Mouse (Mus musculus) stomach, embryonic 15.5 days (tissue): Measurements from ENCODE around the gene Heatr9. TPM values are rescaled to one million over a fixed set of nuclear protein-coding genes. Genes with fewer than 3 reads are reported as not detected.

Experiments
- ATAC-seq: fragments of 200-750 bp; cut with Nextera tagmentation; 2 replicates; pipeline ENCODE4 v1.8.0; 2017; ENCODE audit warnings: low read depth, moderate number of reproducible peaks, moderate TSS enrichment; ENCODE audit not compliant: insufficient read depth, low FRiP score
- H3K27ac ChIP-seq: fragments of 300-500 bp; sonication (generic); 2 replicates; pipeline ENCODE4 v1.5.1; 2015; ENCODE audit warnings: mild to moderate bottlenecking, inconsistent platforms
- H3K27me3 ChIP-seq: fragments of 300-500 bp; sonication (generic); replicated peaks from 2 replicates; pipeline ENCODE4 v1.6.1; 2015; ENCODE audit warnings: inconsistent platforms
- H3K36me3 ChIP-seq: fragments of 300-500 bp; sonication (generic); 2 replicates; pipeline ENCODE4 v1.6.1; 2015; ENCODE audit warnings: inconsistent platforms
- H3K4me1 ChIP-seq: fragments of 300-500 bp; sonication (generic); 2 replicates; pipeline ENCODE4 v1.6.1; 2015; ENCODE audit warnings: inconsistent platforms
- H3K4me2 ChIP-seq: fragments of 300-500 bp; sonication (generic); 2 replicates; pipeline ENCODE4 v1.6.1; 2015; ENCODE audit warnings: mild to moderate bottlenecking, inconsistent platforms
- H3K4me3 ChIP-seq: fragments of 300-500 bp; sonication (generic); replicated peaks from 2 replicates; pipeline ENCODE4 v1.5.1; 2015; ENCODE audit warnings: inconsistent platforms
- H3K9ac ChIP-seq: fragments of 300-500 bp; sonication (generic); 2 replicates; pipeline ENCODE4 v1.6.1; 2015; ENCODE audit warnings: inconsistent platforms
- H3K9me3 ChIP-seq: fragments of 300-500 bp; sonication (generic); 2 replicates; pipeline ENCODE4 v1.6.1; 2016; ENCODE audit warnings: inconsistent platforms
- WGBS: fragments of 180-500 bp; shearing (Covaris S2); methylation state at CpG from one replicate; pipeline ENCODE4 v1.1.7; 2015; 5-methylcytosine and 5-hydroxymethylcytosine counted together
- polyA plus RNA-seq: library from polyadenylated mRNA; unstranded; fragments of >200 nt; fragmentation: Nextera tagmentation; extraction: Ambion mirVana; gene quantifications from 2 replicates; pipeline ENCODE4 v1.2.1, GENCODE M21; 2015

Heatr9 gene
- polyA plus RNA-seq = not detected in 2 replicates

GRCm38 (mm10) chr11:83522075-83522474, at the start of gene Heatr9:
Gene Heatr9 (minus strand): TSS chr11:83522175.
- no peaks in the 10 kb centered on the region for H3K36me3 ChIP-seq
- WGBS = 84% methylated on average over 3 of the region's 3 CpGs

GRCm38 (mm10) chr11:83570189-83570588, 48.2 kb upstream of the Heatr9 start:
- Histone ChIP-seq H3K4me3 (no peak overlapping the region), H3K4me1 (no peaks in the 10 kb centered on the region), H3K9ac (no peak overlapping the region), H3K4me2 (no peak overlapping the region), H3K9me3 (no peaks in the 10 kb centered on the region), H3K36me3 (no peaks in the 10 kb centered on the region), H3K27ac (no peak overlapping the region), H3K27me3 (no peaks in the 10 kb centered on the region)
- WGBS = 70% methylated on average over 2 of the region's 2 CpGs
- ATAC-seq = no peak

More at GRCm38 (mm10) chr11:83522075-83522474, at the start of gene Heatr9:
- Histone ChIP-seq H3K9ac (no peak within 1 kb of the TSS), H3K27ac (no peak within 1 kb of the TSS), H3K4me2 (no peak within 1 kb of the TSS), H3K4me1 (no peaks in the 10 kb centered on the region), H3K27me3 (no peaks in the 10 kb centered on the region), H3K4me3 (no peak within 1 kb of the TSS), H3K9me3 (no peaks in the 10 kb centered on the region)
- ATAC-seq = no peak

GRCm38 (mm10) chr11:83569249-83569648, 47.3 kb upstream of the Heatr9 start:
- 82% methylated on average over 7 of the region's 7 CpGs for WGBS
- Histone ChIP-seq H3K4me3 (no peak overlapping the region), H3K9ac (no peak overlapping the region)

GRCm38 (mm10) chr11:83568786-83569185, 46.8 kb upstream of the Heatr9 start:
- Histone ChIP-seq H3K36me3 (no peaks in the 10 kb centered on the region), H3K4me1 (no peaks in the 10 kb centered on the region), H3K27me3 (no peaks in the 10 kb centered on the region), H3K9me3 (no peaks in the 10 kb centered on the region), H3K9ac (no peak overlapping the region), H3K4me2 (no peak overlapping the region), H3K27ac (no peak overlapping the region), H3K4me3 (no peak overlapping the region)
- 74% methylated on average over 3 of the region's 3 CpGs for whole genome bisulfite sequencing
- no peak for ATAC-seq

More at GRCm38 (mm10) chr11:83569249-83569648, 47.3 kb upstream of the Heatr9 start:
- Histone ChIP-seq H3K4me1 (no peaks in the 10 kb centered on the region), H3K27ac (no peak overlapping the region), H3K9me3 (no peaks in the 10 kb centered on the region), H3K36me3 (no peaks in the 10 kb centered on the region), H3K4me2 (no peak overlapping the region), H3K27me3 (no peaks in the 10 kb centered on the region)
- ATAC-seq = no peak

GRCm38 (mm10) chr11:83568061-83568460, 46.1 kb upstream of the Heatr9 start:
- no peak overlapping the region for H3K4me3 ChIP-seq
- no peaks in the 10 kb centered on the region for H3K36me3 ChIP-seq
- no peaks in the 10 kb centered on the region for H3K4me1 ChIP-seq
- H3K9me3 ChIP-seq = no peaks in the 10 kb centered on the region
- no peak overlapping the region for H3K27ac ChIP-seq
- no peaks in the 10 kb centered on the region for H3K27me3 ChIP-seq
- H3K9ac ChIP-seq = no peak overlapping the region
- no peak overlapping the region for H3K4me2 ChIP-seq
- 87% methylated on average over 9 of the region's 9 CpGs for WGBS
- ATAC-seq = no peak

GRCm38 (mm10) chr11:83567311-83567710, 45.3 kb upstream of the Heatr9 start:
- 73% methylated on average over 7 of the region's 7 CpGs for WGBS
- H3K4me1 ChIP-seq = no peaks in the 10 kb centered on the region
- no peak overlapping the region for H3K27ac ChIP-seq
- no peak overlapping the region for H3K4me3 ChIP-seq
- H3K36me3 ChIP-seq = no peaks in the 10 kb centered on the region
- ATAC-seq = no peak
- H3K27me3 ChIP-seq = no peaks in the 10 kb centered on the region
- H3K9ac ChIP-seq = no peak overlapping the region
- H3K4me2 ChIP-seq = no peak overlapping the region
- no peaks in the 10 kb centered on the region for H3K9me3 ChIP-seq

GRCm38 (mm10) chr11:83566617-83567016, 44.6 kb upstream of the Heatr9 start:
- Histone ChIP-seq H3K36me3 (no peaks in the 10 kb centered on the region), H3K9ac (no peak overlapping the region), H3K27ac (no peak overlapping the region), H3K4me1 (no peaks in the 10 kb centered on the region), H3K4me2 (no peak overlapping the region), H3K4me3 (no peak overlapping the region), H3K27me3 (no peaks in the 10 kb centered on the region), H3K9me3 (no peaks in the 10 kb centered on the region)
- no peak for ATAC-seq

GRCm38 (mm10) chr11:83563754-83564153, 41.8 kb upstream of the Heatr9 start:
- Histone ChIP-seq H3K27ac (no peak overlapping the region), H3K9me3 (no peaks in the 10 kb centered on the region), H3K4me3 (no peak overlapping the region), H3K27me3 (no peaks in the 10 kb centered on the region), H3K4me1 (no peaks in the 10 kb centered on the region), H3K36me3 (no peaks in the 10 kb centered on the region), H3K9ac (no peak overlapping the region), H3K4me2 (no peak overlapping the region)
- ATAC-seq = no peak
- WGBS = 62% methylated on average over 2 of the region's 2 CpGs

- WGBS = 64% methylated on average over 6 of the region's 6 CpGs
- no peak overlapping the region for H3K4me2 ChIP-seq
- H3K9me3 ChIP-seq = no peaks in the 10 kb centered on the region
- no peaks in the 10 kb centered on the region for H3K4me1 ChIP-seq
- no peak overlapping the region for H3K27ac ChIP-seq
- no peaks in the 10 kb centered on the region for H3K27me3 ChIP-seq
- no peak overlapping the region for H3K4me3 ChIP-seq
- no peak for ATAC-seq
- H3K9ac ChIP-seq = no peak overlapping the region
- no peaks in the 10 kb centered on the region for H3K36me3 ChIP-seq
Measured at GRCm38 (mm10) chr11:83562311-83562887, 40.4 kb upstream of the Heatr9 start.

GRCm38 (mm10) chr11:83560405-83560804, 38.4 kb upstream of the Heatr9 start:
- no peaks in the 10 kb centered on the region for H3K36me3 ChIP-seq
- no peaks in the 10 kb centered on the region for H3K4me1 ChIP-seq
- 73% methylated on average over 6 of the region's 6 CpGs for WGBS

GRCm38 (mm10) chr11:83557074-83557473, 35.1 kb upstream of the Heatr9 start:
- 77% methylated on average over 10 of the region's 10 CpGs for WGBS
- no peak overlapping the region for H3K4me3 ChIP-seq
- no peak overlapping the region for H3K9ac ChIP-seq
- no peak for ATAC-seq
- no peak overlapping the region for H3K27ac ChIP-seq
- H3K27me3 ChIP-seq = no peaks in the 10 kb centered on the region
- H3K9me3 ChIP-seq = no peaks in the 10 kb centered on the region
- H3K4me1 ChIP-seq = no peaks in the 10 kb centered on the region
- no peaks in the 10 kb centered on the region for H3K36me3 ChIP-seq
- no peak overlapping the region for H3K4me2 ChIP-seq

More at GRCm38 (mm10) chr11:83560405-83560804, 38.4 kb upstream of the Heatr9 start:
- no peaks in the 10 kb centered on the region for H3K9me3 ChIP-seq
- no peak overlapping the region for H3K9ac ChIP-seq
- no peak overlapping the region for H3K27ac ChIP-seq
- no peak overlapping the region for H3K4me2 ChIP-seq
- no peak for ATAC-seq
- no peak overlapping the region for H3K4me3 ChIP-seq
- no peaks in the 10 kb centered on the region for H3K27me3 ChIP-seq

GRCm38 (mm10) chr11:83556085-83556781, 34.3 kb upstream of the Heatr9 start:
- ATAC-seq = peak; percentile 43; the same call in 1 of the 2 replicates

More at GRCm38 (mm10) chr11:83556085-83556781, 34.3 kb upstream of the Heatr9 start:
- Histone ChIP-seq H3K9ac (no peak overlapping the region), H3K36me3 (no peaks in the 10 kb centered on the region), H3K4me1 (no peaks in the 10 kb centered on the region), H3K27me3 (no peaks in the 10 kb centered on the region), H3K4me3 (no peak overlapping the region), H3K4me2 (no peak overlapping the region), H3K27ac (no peak overlapping the region), H3K9me3 (no peaks in the 10 kb centered on the region)
- WGBS = 30% methylated on average over 8 of the region's 8 CpGs
